Mouse (Mus musculus) neural tube, embryonic 15.5 days (tissue): ENCODE results near the gene Pbld2. TPM values are rescaled to one million over a fixed set of nuclear protein-coding genes. Genes with fewer than 3 reads are reported as not detected.
"Not testable (repeated sequence)": the region's sequence is repeated elsewhere in the genome, so short reads cannot be mapped to it uniquely, and the experiment has no call there.

Experiments used
- ATAC-seq: fragments of 200-750 bp; cut with Nextera tagmentation; 2 replicates; pipeline ENCODE4 v1.8.0; 2017; ENCODE audit warnings: mild to moderate bottlenecking, moderate TSS enrichment, moderate library complexity; ENCODE audit not compliant: low FRiP score
- H3K27ac ChIP-seq: fragments of 300-500 bp; sonication (generic); replicated peaks from 2 replicates; pipeline ENCODE4 v1.5.1; 2015; ENCODE audit warnings: mild to moderate bottlenecking, inconsistent platforms
- H3K27me3 ChIP-seq: fragments of 300-500 bp; sonication (generic); replicated peaks from 2 replicates; pipeline ENCODE4 v1.6.1; 2015; ENCODE audit warnings: inconsistent platforms
- H3K36me3 ChIP-seq: fragments of 300-500 bp; sonication (generic); 2 replicates; pipeline ENCODE4 v1.6.1; 2015; ENCODE audit warnings: inconsistent platforms
- H3K4me1 ChIP-seq: fragments of 300-500 bp; sonication (generic); 2 replicates; pipeline ENCODE4 v1.6.1; 2015; ENCODE audit warnings: inconsistent platforms
- H3K4me2 ChIP-seq: fragments of 300-500 bp; sonication (generic); 2 replicates; pipeline ENCODE4 v1.6.1; 2015; ENCODE audit warnings: inconsistent platforms, mild to moderate bottlenecking, moderate library complexity
- H3K4me3 ChIP-seq: fragments of 300-500 bp; sonication (generic); replicated peaks from 2 replicates; pipeline ENCODE4 v1.5.1; 2015; ENCODE audit warnings: mild to moderate bottlenecking, inconsistent platforms
- H3K9ac ChIP-seq: fragments of 300-500 bp; sonication (generic); replicated peaks from 2 replicates; pipeline ENCODE4 v1.6.1; 2015; ENCODE audit warnings: mild to moderate bottlenecking, inconsistent platforms
- H3K9me3 ChIP-seq: fragments of 300-500 bp; sonication (generic); replicated peaks from 2 replicates; pipeline ENCODE4 v1.6.1; 2016; ENCODE audit warnings: inconsistent platforms
- WGBS: fragments of 180-500 bp; shearing (Covaris S2); methylation state at CpG from one replicate; pipeline ENCODE4 v1.1.7; 2015; ENCODE audit warnings: mixed read lengths; 5-methylcytosine and 5-hydroxymethylcytosine counted together
- polyA plus RNA-seq: library from polyadenylated mRNA; unstranded; fragments of >200 nt; fragmentation: Nextera tagmentation; extraction: Ambion mirVana; gene quantifications from 2 replicates; pipeline ENCODE4 v1.2.1, GENCODE M21; 2015

Gene Pbld2
- polyA plus RNA-seq, 1 experiment from 2014 or later: 0.81 TPM

DNA sequence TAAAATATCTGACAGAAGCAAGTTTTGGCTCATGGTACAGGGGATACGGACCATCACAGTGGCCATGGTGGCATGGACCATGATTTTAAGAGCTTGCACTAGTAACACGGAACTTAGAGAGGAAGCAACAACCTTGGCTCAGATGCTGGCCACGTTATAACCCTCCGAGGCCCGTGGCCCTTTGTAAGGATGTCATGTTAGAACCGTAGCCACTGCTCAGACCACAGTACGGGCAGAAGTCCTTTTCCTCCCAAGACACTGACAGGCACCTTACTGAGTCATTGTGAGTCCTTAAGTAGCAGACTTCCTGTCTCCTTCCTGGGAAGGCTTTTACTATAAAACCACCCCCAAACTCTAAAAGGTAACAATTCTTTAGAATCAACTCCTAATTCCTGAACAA, 27.2 kb downstream of the Pbld2 start:
- Histone ChIP-seq H3K4me2 (no peak overlapping the region), H3K4me1 (no peaks in the 10 kb centered on the region), H3K27me3 (no peaks in the 10 kb centered on the region), H3K27ac (no peak overlapping the region), H3K36me3 (no peaks in the 10 kb centered on the region), H3K4me3 (no peak overlapping the region), H3K9me3 (no peaks in the 10 kb centered on the region), H3K9ac (no peak overlapping the region)
- WGBS: 78% methylated on average over 7 of the region's 7 CpGs
- ATAC-seq: no peak

DNA sequence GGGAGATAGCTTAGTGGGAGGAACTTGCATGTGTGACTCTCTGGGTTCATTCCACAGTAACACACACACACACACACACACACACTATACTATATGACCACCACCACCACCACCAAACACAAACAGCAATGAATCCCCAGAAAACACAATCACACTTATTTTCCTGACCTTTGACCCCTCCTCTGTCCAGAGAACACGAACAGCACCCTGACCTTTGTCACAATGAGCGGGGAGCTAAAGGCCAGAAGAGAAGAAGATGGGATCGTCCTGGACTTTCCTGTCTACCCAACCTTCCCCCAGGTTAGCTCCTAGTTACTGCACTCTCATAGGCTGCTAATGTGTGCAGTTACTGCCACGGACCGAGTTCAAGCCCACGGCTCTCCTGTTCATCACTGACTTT, 27.9 kb downstream of the Pbld2 start:
- no peaks in the 10 kb centered on the region for H3K36me3 ChIP-seq
- no peak for ATAC-seq
- H3K27me3 ChIP-seq: no peaks in the 10 kb centered on the region
- 83% methylated on average over 6 of the region's 6 CpGs for WGBS
- no peak overlapping the region for H3K9ac ChIP-seq
- H3K9me3 ChIP-seq: no peaks in the 10 kb centered on the region
- no peak overlapping the region for H3K4me3 ChIP-seq
- H3K4me2 ChIP-seq: no peak overlapping the region
- no peak overlapping the region for H3K27ac ChIP-seq
- no peaks in the 10 kb centered on the region for H3K4me1 ChIP-seq

DNA sequence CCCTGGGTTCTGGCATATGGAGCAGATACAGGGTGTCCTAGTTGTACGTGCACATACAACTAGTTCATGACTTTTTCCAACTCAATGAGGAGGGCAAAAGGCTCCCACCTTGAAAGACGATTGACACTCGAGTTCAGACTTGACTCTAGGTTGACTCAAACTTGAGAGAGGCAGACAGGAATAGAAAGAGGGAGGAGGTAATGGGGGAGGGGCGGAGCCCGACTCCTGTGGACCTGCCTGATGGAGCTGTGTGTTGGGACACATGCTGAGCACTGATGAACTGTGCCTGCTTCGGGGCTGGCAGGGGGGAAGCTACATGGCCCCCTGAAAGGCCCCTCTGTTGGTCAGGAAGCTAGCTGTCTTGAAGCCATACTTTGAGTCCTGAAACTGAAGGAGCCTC, 28.9 kb downstream of the Pbld2 start:
- H3K4me3 ChIP-seq: no peak overlapping the region
- H3K9ac ChIP-seq: no peak overlapping the region
- no peak for ATAC-seq
- H3K36me3 ChIP-seq: no peaks in the 10 kb centered on the region
- H3K9me3 ChIP-seq: no peaks in the 10 kb centered on the region
- no peak overlapping the region for H3K4me2 ChIP-seq
- no peaks in the 10 kb centered on the region for H3K4me1 ChIP-seq
- H3K27ac ChIP-seq: no peak overlapping the region
- no peaks in the 10 kb centered on the region for H3K27me3 ChIP-seq
- WGBS: 58% methylated on average over 6 of the region's 6 CpGs

DNA sequence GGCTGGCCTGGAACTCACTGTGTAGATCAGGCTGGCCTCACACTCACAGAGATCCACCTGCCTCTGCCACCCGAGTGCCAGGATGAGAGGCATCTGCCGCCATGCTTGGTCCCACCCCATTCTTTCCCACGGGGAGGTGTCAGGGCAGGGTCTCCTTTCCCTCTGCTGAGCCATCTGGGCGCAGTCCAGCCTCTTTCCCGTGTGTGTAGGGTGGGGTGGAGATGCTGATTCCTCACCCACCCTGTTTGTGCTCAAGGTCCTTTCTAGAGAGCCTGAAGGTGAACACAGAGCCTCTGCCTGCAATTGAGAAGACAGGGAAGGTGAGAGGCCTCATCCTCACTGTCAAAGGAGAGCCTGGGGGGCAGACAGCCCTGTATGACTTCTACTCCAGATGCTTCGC, 30.0 kb downstream of the Pbld2 start:
- ATAC-seq, H3K4me1 ChIP-seq, H3K36me3 ChIP-seq, H3K9ac ChIP-seq, H3K4me3 ChIP-seq, H3K27ac ChIP-seq, H3K9me3 ChIP-seq, H3K4me2 ChIP-seq, H3K27me3 ChIP-seq: not testable (repeated sequence)
- 92% methylated on average over 6 of the region's 6 CpGs for WGBS

DNA sequence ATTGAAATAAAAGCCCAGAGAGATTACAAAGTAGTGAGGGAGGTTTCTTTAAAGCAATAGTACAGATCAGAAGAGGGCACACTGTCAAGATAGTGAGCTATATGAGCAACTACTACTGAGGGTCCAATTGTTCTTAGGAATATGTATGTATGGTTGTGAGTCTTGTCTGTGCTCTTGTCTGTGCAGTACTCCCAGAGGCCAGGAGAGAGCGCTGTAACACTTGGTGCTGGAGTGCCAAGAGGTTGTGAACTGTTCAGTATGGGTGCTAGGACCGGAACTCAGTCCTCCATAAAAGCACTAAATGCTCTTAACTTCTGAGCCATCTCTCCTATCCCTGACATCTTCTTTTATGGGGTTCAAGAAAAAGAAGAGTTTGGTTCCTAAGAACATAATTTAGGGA, 30.5 kb downstream of the Pbld2 start:
- Histone ChIP-seq H3K27me3 (no peaks in the 10 kb centered on the region), H3K27ac (no peak overlapping the region), H3K4me3 (no peak overlapping the region), H3K36me3 (no peaks in the 10 kb centered on the region), H3K9ac (no peak overlapping the region), H3K4me1 (no peaks in the 10 kb centered on the region), H3K4me2 (no peak overlapping the region), H3K9me3 (no peaks in the 10 kb centered on the region)
- ATAC-seq: no peak
- WGBS: 74% methylated on average over 2 of the region's 2 CpGs

DNA sequence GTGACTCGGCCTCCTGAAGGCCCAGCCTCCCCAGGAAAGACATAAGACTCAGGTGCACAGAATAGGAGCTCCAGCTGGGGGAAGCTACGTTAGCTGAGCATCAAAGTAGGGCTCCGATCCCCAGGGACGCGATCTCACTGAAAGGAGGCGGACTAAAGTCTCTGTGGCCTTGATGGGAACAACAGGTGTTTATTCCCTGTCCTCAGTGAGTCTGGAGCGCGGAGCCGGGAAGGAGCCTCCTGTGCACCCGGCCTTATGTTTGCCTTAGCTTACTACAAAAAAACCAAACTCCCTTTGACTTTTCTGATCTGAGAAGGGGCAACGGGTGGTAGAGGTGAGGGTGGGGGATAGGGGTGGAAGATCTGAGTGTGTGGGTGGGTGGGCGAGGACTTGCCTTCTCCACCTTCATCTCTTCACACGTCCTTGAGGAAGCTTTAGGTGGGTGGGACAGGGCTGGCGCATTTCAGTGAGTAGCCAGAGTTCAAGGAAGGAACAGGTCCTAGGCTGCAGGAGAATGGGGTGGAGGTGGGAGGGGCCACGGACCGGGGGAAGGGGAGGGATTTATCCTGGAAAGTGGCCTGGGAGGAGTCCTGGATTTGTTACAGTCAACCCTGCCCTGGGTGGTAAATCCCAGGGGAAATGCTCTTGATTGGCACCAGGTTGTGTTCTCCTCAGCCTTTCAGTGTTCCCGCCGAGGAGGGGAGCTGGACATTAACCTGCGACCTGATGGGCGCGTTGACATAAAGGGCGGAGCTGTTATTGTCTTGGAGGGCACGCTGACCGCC, 33.0 kb downstream of the Pbld2 start:
- H3K27me3 ChIP-seq: no peaks in the 10 kb centered on the region
- H3K9me3 ChIP-seq: no peaks in the 10 kb centered on the region
- H3K4me2 ChIP-seq: no peak overlapping the region
- no peaks in the 10 kb centered on the region for H3K36me3 ChIP-seq
- no peak overlapping the region for H3K9ac ChIP-seq
- H3K4me1 ChIP-seq: no peaks in the 10 kb centered on the region
- ATAC-seq: no peak
- no peak overlapping the region for H3K27ac ChIP-seq
- no peak overlapping the region for H3K4me3 ChIP-seq
- 40% methylated on average over 24 of the region's 24 CpGs for WGBS

DNA sequence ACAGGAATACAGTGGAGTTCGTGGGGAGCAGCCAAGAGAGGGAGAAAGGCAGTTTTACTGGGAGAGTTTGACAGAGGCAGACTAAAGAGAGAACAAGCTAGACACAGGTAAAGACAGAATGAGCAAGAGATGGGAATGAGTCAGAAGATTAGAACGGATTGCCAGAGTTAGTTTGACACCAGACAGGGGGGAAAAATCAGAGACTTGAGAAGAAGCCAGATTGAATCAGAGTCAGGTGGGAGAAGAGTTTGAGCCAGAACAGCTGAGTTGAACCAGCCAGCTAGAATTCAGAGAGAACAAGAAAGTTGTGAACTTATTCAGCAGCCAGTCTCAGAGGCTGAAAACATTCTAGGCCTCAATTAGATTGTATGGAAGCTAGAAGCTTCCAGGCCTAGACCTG, 35.7 kb downstream of the Pbld2 start, which contains the start of gene Pbld1:
Pbld1 (plus strand) TSS at position 301 of the 400 bp plus-strand sequence.
- no peak within 1 kb of the TSS for H3K9ac ChIP-seq
- H3K27me3 ChIP-seq: no peaks in the 10 kb centered on the region
- H3K4me2 ChIP-seq: no peak within 1 kb of the TSS
- no peak for ATAC-seq
- no peaks in the 10 kb centered on the region for H3K9me3 ChIP-seq
- no peak within 1 kb of the TSS for H3K27ac ChIP-seq
- H3K36me3 ChIP-seq: no peaks in the 10 kb centered on the region
- no peaks in the 10 kb centered on the region for H3K4me1 ChIP-seq
- WGBS: 90% methylated on average over 2 of the region's 2 CpGs
- no peak within 1 kb of the TSS for H3K4me3 ChIP-seq

DNA sequence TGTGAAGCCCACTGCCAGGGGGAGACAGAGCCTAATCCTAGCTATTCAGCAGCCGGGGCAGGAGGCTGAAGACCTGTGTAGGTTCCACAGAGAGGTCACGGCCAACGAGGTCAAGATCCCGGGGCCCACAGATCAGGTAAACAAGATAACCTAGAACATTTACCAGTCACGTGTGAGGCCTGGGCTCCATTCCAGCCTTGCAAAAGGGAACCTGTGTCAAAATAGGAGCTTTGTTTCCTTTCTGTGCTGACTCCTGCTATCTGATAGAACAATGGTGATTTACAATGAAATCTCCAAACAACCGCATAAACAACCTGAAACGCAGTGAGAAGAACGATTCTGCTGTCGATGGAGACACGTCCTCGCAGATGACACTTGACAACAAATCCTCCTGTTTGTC, 36.3 kb downstream of the Pbld2 start:
- no peak for ATAC-seq
- no peaks in the 10 kb centered on the region for H3K36me3 ChIP-seq
- H3K9me3 ChIP-seq: no peaks in the 10 kb centered on the region
- H3K27ac ChIP-seq: no peak overlapping the region
- H3K9ac ChIP-seq: no peak overlapping the region
- no peak overlapping the region for H3K4me2 ChIP-seq
- WGBS: 60% methylated on average over 11 of the region's 11 CpGs
- H3K4me1 ChIP-seq: no peaks in the 10 kb centered on the region
- H3K4me3 ChIP-seq: no peak overlapping the region
- no peaks in the 10 kb centered on the region for H3K27me3 ChIP-seq

DNA sequence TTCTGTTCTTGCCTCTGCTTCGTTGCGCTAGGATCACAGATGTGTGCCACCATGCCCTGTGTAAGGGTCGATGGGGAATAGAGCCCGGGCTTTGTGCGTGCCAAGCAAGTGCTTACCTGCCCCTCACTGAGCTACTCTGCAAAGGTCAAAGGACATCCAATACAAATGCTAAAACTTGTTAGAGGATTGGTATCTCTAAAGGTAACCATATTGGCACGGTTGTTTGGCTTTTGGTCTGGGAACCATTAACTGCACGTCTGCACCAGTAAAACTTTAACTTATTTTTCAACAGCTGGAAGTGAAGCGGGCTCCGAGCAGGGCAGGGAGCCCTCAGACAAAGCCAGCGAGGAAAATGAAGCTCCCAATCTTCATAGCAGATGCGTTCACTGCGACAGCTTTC, 37.2 kb downstream of the Pbld2 start:
- ATAC-seq: no peak
- H3K4me2 ChIP-seq: no peak overlapping the region
- 78% methylated on average over 12 of the region's 12 CpGs for WGBS
- H3K4me1 ChIP-seq: 0 out of 2 replicates have a peak, but pooled peaks cover 3% of the 10 kb centered on the region
- no peak overlapping the region for H3K9ac ChIP-seq
- H3K4me3 ChIP-seq: no peak overlapping the region
- no peaks in the 10 kb centered on the region for H3K27me3 ChIP-seq
- no peak overlapping the region for H3K27ac ChIP-seq
- H3K9me3 ChIP-seq: no peaks in the 10 kb centered on the region
- H3K36me3 ChIP-seq: no peaks in the 10 kb centered on the region

DNA sequence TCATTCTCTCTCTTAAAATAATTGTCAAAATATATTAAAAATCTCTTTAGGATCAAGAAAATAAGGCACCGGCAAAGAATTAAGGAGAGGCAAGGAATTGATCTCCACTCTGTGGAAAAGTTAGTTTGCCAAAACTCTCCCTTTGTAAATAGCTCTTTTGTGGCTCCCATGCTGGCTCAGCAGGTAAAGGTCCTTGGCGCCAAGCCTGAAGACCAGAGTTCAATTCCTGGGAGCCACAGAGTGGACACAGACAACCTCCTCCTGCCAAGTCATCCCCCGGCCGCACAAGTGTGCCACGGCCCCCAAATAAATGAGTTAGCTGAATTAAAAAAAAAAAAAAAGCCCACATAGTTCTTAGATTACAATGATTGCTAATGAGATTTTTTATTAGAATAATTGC, 38.6 kb downstream of the Pbld2 start:
- no peak for ATAC-seq
- H3K4me2 ChIP-seq: no peak overlapping the region

DNA sequence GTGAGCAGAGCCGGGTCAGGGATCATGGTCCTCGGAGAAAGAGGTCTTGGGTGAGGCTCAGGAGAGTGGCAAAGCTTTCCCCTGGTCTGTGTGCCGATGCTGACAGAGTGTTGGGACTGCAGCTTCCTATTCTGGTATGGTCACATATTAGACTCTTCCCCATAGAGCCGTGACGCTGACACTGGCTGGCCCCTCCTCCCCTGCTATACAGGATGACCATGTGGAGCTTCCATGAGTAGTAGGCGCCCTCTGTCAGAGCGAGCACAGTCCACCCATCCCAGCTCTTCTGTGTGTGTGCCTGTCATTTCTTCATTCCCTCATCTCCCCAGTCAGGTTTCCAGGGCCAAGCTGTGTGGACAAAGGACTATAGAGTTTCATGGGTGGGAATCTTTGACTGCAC, 39.2 kb downstream of the Pbld2 start:
- Histone ChIP-seq H3K4me2 (no peak overlapping the region), H3K4me3 (no peak overlapping the region), H3K36me3 (no peaks in the 10 kb centered on the region), H3K9ac (no peak overlapping the region), H3K9me3 (no peaks in the 10 kb centered on the region), H3K27ac (no peak overlapping the region), H3K4me1 (0 out of 2 replicates have a peak, but pooled peaks cover 3% of the 10 kb centered on the region), H3K27me3 (no peaks in the 10 kb centered on the region)
- ATAC-seq: no peak
- 78% methylated on average over 7 of the region's 7 CpGs for WGBS

More for the DNA sequence above, 38.6 kb downstream of the Pbld2 start:
- H3K4me3 ChIP-seq: no peak overlapping the region
- H3K4me1 ChIP-seq: 0 out of 2 replicates have a peak, but pooled peaks cover 3% of the 10 kb centered on the region
- no peaks in the 10 kb centered on the region for H3K27me3 ChIP-seq
- no peaks in the 10 kb centered on the region for H3K36me3 ChIP-seq
- WGBS: 94% methylated on average over 5 of the region's 5 CpGs
- no peak overlapping the region for H3K9ac ChIP-seq
- H3K9me3 ChIP-seq: no peaks in the 10 kb centered on the region
- H3K27ac ChIP-seq: no peak overlapping the region

DNA sequence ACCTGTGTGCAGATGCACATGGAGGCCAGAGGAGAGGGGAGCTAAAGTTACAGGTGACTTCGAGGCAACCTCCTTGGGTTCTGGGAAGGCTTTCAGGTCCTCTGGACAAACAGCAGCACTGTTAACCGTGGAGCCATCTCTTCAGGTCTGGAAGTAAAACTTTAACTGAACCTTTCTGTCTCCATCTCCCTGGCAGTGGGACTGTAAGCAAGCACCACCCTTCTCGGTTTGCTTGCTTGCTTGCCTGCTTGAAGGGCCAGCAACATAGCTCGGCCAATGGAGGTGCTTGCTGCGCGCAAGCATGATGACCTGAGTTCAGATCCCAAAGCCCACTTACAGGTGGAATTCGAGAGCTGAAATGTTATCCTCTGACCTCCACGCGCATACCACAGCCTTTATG, 40.4 kb downstream of the Pbld2 start:
- no peaks in the 10 kb centered on the region for H3K27me3 ChIP-seq
- H3K9ac ChIP-seq: no peak overlapping the region
- H3K36me3 ChIP-seq: no peaks in the 10 kb centered on the region
- H3K27ac ChIP-seq: no peak overlapping the region
- no peak overlapping the region for H3K4me2 ChIP-seq
- ATAC-seq: no peak
- WGBS: 86% methylated on average over 9 of the region's 9 CpGs
- H3K9me3 ChIP-seq: no peaks in the 10 kb centered on the region
- 0 out of 2 replicates have a peak, but pooled peaks cover 3% of the 10 kb centered on the region for H3K4me1 ChIP-seq
- no peak overlapping the region for H3K4me3 ChIP-seq
